Mouse (Mus musculus) limb, embryonic 11.5 days (tissue): Measurements from ENCODE around the gene Nuak2. TPM values are rescaled to one million over a fixed set of nuclear protein-coding genes. Genes with fewer than 3 reads are reported as not detected.
A peak's percentile ranks its signal among the peaks of the same experiment; 100 is the strongest.
"Not testable (repeated sequence)": the region's sequence is repeated elsewhere in the genome, so short reads cannot be mapped to it uniquely, and the experiment has no call there.

Source experiments
- ATAC-seq: fragments of 200-750 bp; cut with Nextera tagmentation; 2 replicates; pipeline ENCODE4 v1.8.0; 2017; ENCODE audit warnings: low read depth; ENCODE audit not compliant: insufficient number of reproducible peaks, low FRiP score, low TSS enrichment
- DNase-seq: peaks from one replicate; pipeline ENCODE4 v3.0.0-alpha.2; 2015; ENCODE audit warnings: low spot score
- H3K27ac ChIP-seq: fragments of 300-500 bp; sonication (generic); replicated peaks from 2 replicates; pipeline ENCODE4 v1.5.1; 2014; ENCODE audit warnings: low read depth, mild to moderate bottlenecking, low read length
- H3K27me3 ChIP-seq: fragments of 300-500 bp; sonication (generic); 2 replicates; pipeline ENCODE4 v1.6.1; 2014; ENCODE audit warnings: mild to moderate bottlenecking, low read length, mixed read lengths; ENCODE audit not compliant: control insufficient read depth, insufficient read depth
- H3K36me3 ChIP-seq: fragments of 300-500 bp; sonication (generic); 2 replicates; pipeline ENCODE4 v1.6.1; 2014; ENCODE audit warnings: mild to moderate bottlenecking, low read length, moderate library complexity, mixed read lengths; ENCODE audit not compliant: control insufficient read depth, insufficient read depth
- H3K4me1 ChIP-seq: fragments of 300-500 bp; sonication (generic); 2 replicates; pipeline ENCODE4 v1.6.1; 2014; ENCODE audit warnings: low read length, mixed read lengths; ENCODE audit not compliant: control insufficient read depth, insufficient read depth
- H3K4me2 ChIP-seq: fragments of 300-500 bp; sonication (generic); 2 replicates; pipeline ENCODE4 v1.6.1; 2014; ENCODE audit warnings: low read depth, mild to moderate bottlenecking, moderate library complexity; ENCODE audit not compliant: severe bottlenecking
- H3K4me3 ChIP-seq: fragments of 300-500 bp; sonication (generic); 2 replicates; pipeline ENCODE4 v1.5.1; 2014; ENCODE audit warnings: low read depth, low read length
- H3K9ac ChIP-seq: fragments of 300-500 bp; sonication (generic); 2 replicates; pipeline ENCODE4 v1.6.1; 2014; ENCODE audit warnings: mild to moderate bottlenecking, low read length
- H3K9me3 ChIP-seq: fragments of 300-500 bp; sonication (generic); 2 replicates; pipeline ENCODE4 v1.6.1; 2016; ENCODE audit warnings: low read length; ENCODE audit not compliant: control insufficient read depth
- WGBS: fragments of 180-500 bp; shearing (Covaris S2); extraction: QIAGEN DNeasy Blood & Tissue Kit; methylation state at CpG from one replicate; pipeline ENCODE4 v1.1.7; 2014; 5-methylcytosine and 5-hydroxymethylcytosine counted together
- polyA plus RNA-seq: library from polyadenylated mRNA; unstranded; fragments of >200 nt; fragmentation: Nextera tagmentation; extraction: Ambion mirVana; gene quantifications from 2 replicates; pipeline ENCODE4 v1.2.1, GENCODE M21; 2014

Gene Nuak2
- 0.56 and 1.2 TPM in 2 replicates for polyA plus RNA-seq

DNA sequence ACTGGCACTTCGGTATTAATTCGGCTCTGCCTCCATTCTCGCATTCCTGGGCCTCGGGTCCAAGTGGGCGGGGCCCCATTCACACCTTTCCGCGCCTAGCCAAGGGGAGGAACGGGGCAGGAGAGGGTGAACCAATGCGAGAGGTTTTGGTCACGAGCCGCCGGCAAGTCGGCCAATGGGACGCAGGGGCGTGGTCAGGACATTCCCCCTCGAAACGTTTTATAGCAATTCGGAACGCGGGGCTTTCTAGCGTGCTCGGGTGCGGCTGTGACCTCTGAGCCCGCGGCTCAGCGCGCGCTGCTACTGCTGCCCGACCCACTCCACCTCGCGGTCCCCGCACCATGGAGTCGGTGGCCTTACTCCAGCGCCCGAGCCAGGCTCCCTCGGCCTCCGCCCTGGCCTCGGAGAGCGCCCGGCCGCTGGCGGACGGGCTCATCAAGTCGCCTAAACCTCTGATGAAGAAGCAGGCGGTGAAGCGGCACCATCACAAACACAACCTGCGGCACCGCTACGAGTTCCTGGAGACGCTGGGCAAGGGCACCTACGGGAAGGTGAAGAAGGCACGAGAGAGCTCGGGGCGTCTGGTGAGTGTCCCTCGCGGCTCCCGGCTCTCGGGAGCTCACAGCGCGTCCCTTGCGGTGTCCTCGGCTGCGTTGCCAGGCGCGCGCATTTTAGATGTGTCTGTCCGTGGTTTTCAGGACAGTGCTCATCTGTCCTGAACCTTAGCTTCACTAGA, at the start of gene Nuak2:
Gene Nuak2, plus strand, starts transcription at position 238 of the 736 bp plus-strand sequence.
- Histone ChIP-seq H3K9ac (peak within 1 kb of the TSS; percentile 48), H3K27ac (no peak within 1 kb of the TSS), H3K36me3 (no peaks in the 10 kb centered on the region), H3K27me3 (peaks cover 18% of the 10 kb centered on the region; the same call in 1 of the 2 replicates), H3K4me2 (peak within 1 kb of the TSS; percentile 98), H3K9me3 (no peaks in the 10 kb centered on the region), H3K4me3 (peak within 1 kb of the TSS; percentile 51), H3K4me1 (peaks cover 3% of the 10 kb centered on the region; the same call in 1 of the 2 replicates)
- peak; percentile 83 for ATAC-seq
- peak; percentile 86 for DNase-seq
- WGBS: under 1% methylated on average over 67 of the region's 67 CpGs

- 57% methylated on average over 8 of the region's 8 CpGs for WGBS
- DNase-seq (no peak), ATAC-seq (no peak)
- Histone ChIP-seq H3K36me3 (no peaks in the 10 kb centered on the region), H3K27ac (no peak overlapping the region), H3K9me3 (no peaks in the 10 kb centered on the region), H3K27me3 (no peaks in the 10 kb centered on the region), H3K4me2 (no peak overlapping the region), H3K4me3 (no peak overlapping the region), H3K9ac (no peak overlapping the region), H3K4me1 (peaks cover 6% of the 10 kb centered on the region)
These were observed 49.0 kb upstream of the Nuak2 start for GRCm38 (mm10) chr1:132266791-132267557.

DNA sequence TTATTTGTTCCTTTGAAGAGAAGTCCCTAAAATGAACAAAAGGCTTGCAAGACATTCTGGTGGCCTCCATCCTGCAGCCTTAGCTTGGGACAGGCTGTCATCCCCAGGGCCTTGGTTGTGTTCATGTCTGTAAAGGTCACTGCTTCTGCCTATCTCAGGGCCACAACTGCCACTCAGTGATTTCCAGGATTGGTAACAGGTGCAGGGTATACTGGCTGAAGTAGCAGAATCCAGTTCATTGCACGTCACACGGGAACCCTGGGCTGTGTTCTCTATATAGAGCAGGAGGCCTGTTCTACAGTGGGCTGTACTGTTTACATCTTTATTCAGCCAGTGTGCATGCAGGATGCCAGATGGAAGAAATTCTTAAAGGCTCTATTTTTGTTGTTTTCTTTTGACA, 48.0 kb upstream of the Nuak2 start:
- 62% methylated on average over 2 of the region's 2 CpGs for WGBS
- DNase-seq: no peak

DNA sequence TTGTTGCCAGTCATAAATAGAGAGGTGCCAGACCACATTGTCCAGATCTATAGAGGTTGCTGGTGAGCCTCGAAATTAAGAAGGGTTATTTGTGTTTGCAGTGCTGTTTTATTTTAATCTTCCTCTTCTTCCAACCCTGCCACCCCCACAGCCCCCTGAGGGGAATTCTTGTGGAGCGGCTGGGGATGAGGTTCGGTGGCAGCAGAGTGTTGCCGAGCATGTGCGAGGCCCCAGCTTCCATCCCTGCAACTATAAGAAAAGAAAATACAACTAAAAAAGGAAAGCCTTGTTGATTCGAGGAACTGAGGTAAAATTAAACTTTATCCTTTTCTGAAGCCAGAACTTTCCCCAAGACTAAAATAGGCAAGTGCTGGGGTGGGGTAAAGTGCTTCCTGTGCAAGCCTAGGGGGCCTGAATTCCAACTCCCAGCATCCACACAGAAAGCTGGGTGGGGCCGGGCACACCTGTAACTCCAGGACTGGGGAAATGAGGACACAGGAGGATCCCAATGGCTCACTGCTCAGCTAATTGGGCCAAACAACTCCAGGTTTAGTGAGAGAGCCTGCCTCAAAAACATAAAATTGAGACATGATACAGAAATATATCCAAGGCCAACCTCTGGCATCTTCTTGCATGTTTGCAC, 47.4 kb upstream of the Nuak2 start:
- WGBS: 59% methylated on average over 7 of the region's 7 CpGs
- DNase-seq: no peak

More for the DNA sequence above, 48.0 kb upstream of the Nuak2 start:
- ATAC-seq: no peak
- H3K4me3 ChIP-seq: no peak overlapping the region
- H3K36me3 ChIP-seq: no peaks in the 10 kb centered on the region
- H3K9ac ChIP-seq: no peak overlapping the region
- no peak overlapping the region for H3K27ac ChIP-seq
- peaks cover 6% of the 10 kb centered on the region for H3K4me1 ChIP-seq
- no peaks in the 10 kb centered on the region for H3K27me3 ChIP-seq
- H3K4me2 ChIP-seq: no peak overlapping the region
- no peaks in the 10 kb centered on the region for H3K9me3 ChIP-seq

GRCm38 (mm10) chr1:132271237-132271636, 44.7 kb upstream of the Nuak2 start:
- Histone ChIP-seq H3K9me3 (no peaks in the 10 kb centered on the region), H3K4me2 (no peak overlapping the region), H3K27me3 (no peaks in the 10 kb centered on the region), H3K4me3 (no peak overlapping the region), H3K4me1 (no peaks in the 10 kb centered on the region; the same call in 1 of the 2 replicates), H3K9ac (no peak overlapping the region), H3K27ac (no peak overlapping the region), H3K36me3 (no peaks in the 10 kb centered on the region)
- WGBS: 76% methylated on average over 3 of the region's 3 CpGs
- no peak for DNase-seq
- no peak for ATAC-seq

More for the DNA sequence above, 47.4 kb upstream of the Nuak2 start:
- no peak for ATAC-seq
- Histone ChIP-seq H3K36me3 (no peaks in the 10 kb centered on the region), H3K9me3 (no peaks in the 10 kb centered on the region), H3K4me3 (no peak overlapping the region), H3K9ac (no peak overlapping the region), H3K27me3 (no peaks in the 10 kb centered on the region), H3K4me2 (no peak overlapping the region), H3K27ac (no peak overlapping the region), H3K4me1 (peaks cover 6% of the 10 kb centered on the region)

GRCm38 (mm10) chr1:132276694-132277093, 39.2 kb upstream of the Nuak2 start:
- Histone ChIP-seq H3K4me1 (no peaks in the 10 kb centered on the region), H3K27me3 (no peaks in the 10 kb centered on the region), H3K4me2 (no peak overlapping the region), H3K9me3 (no peaks in the 10 kb centered on the region), H3K36me3 (no peaks in the 10 kb centered on the region), H3K9ac (no peak overlapping the region), H3K27ac (no peak overlapping the region), H3K4me3 (no peak overlapping the region)
- 66% methylated on average over 3 of the region's 3 CpGs for WGBS
- no peak for ATAC-seq
- DNase-seq: no peak

- Histone ChIP-seq H3K4me3 (no peak overlapping the region), H3K36me3 (no peaks in the 10 kb centered on the region), H3K9me3 (no peaks in the 10 kb centered on the region), H3K9ac (no peak overlapping the region), H3K4me1 (no peaks in the 10 kb centered on the region), H3K27ac (no peak overlapping the region), H3K4me2 (no peak overlapping the region), H3K27me3 (no peaks in the 10 kb centered on the region)
- 53% methylated on average over 6 of the region's 6 CpGs for whole genome bisulfite sequencing
- ATAC-seq (no peak), DNase-seq (no peak)
These were observed 38.8 kb upstream of the Nuak2 start for GRCm38 (mm10) chr1:132277124-132277523.

DNA sequence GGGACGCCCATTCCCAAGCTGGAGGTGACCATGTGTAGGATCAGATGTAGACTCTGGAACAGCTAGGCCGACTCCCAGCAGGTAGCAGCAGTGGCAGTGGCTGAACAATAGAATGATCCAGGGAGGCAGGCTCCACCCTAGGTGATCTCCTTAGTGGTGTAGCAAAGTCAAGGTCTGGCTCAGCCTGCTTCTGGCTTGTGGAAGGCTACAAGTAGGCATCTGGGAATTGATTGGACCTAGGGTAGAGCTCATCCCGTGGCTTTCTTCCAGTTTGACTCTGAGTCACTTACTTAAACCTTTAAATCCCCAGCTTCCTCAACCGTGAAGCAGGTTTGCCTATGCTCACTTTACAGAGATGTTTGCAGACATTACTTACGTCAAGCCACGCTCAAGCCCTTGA, 35.3 kb upstream of the Nuak2 start:
- not testable (repeated sequence) for H3K36me3 ChIP-seq, H3K4me1 ChIP-seq, H3K9ac ChIP-seq, DNase-seq, H3K9me3 ChIP-seq, H3K27ac ChIP-seq, ATAC-seq, H3K4me3 ChIP-seq, H3K4me2 ChIP-seq, H3K27me3 ChIP-seq
- WGBS: 77% methylated on average over 6 of the region's 6 CpGs
